Mouse (Mus musculus) embryonic stem cell, embryonic (primary cell): ENCODE data around the gene AC129217.1.

ENCODE experiments used
- CTCF ChIA-PET, 4 experiments: fragments of 300-600 bp in 2 of 4; fragments of 350-600 bp in 2 of 4; sonication (Branson Sonifier 250); formaldehyde crosslinking; loops; one replicate each; lab custom pipeline; 2022; ENCODE audit warnings: inconsistent platforms in 2 of 4; lab: Charles Lee
- POLR2A ChIA-PET, 4 experiments: fragments of 300-600 bp in 2 of 4; fragments of 350-600 bp in 2 of 4; sonication (Branson Sonifier 250); formaldehyde crosslinking; loops; one replicate each; lab custom pipeline; 2022; ENCODE audit warnings: antibody characterized with exemption in 4 of 4, inconsistent platforms in 1 of 4; lab: Charles Lee

Gene AC129217.1

DNA sequence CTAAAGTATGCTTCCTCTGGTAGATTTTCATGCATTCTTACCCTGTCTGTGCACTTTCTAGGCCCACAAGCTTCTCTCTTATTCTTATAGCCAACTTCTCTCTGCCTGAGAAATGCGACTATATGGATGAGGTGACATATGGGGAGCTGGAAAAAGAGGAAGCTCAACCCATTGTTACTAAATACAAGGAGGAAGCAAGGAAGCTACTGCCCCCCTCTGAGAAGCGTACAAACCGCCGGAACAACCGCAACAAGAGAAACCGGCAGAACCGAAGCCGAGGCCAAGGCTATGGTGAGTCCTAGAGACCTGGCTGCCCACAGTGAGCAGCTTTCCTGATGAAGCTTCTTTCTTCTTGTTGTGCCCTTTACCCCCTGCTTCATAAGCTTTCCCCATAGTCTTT is at the start of gene AC129217.1:
Gene AC129217.1, plus strand, starts transcription at position 114 of the 400 bp plus-strand sequence.
- POLR2A ChIA-PET = interaction anchor here (0.6 to 8.9 kb wide), 57 partner anchors 9 to 155 kb away, joined by 3 to 113 read pairs (median 5); partner anchors contain the start of genes Gng3 (in 4 of the 4), Hnrnpul2 (in 3 of the 4), Nxf1 (in 3 of the 4) and Slc3a2 (in 3 of the 4)
- CTCF ChIA-PET = interaction anchor here in 1 of 4 experiments (1.0 to 1.1 kb wide), 2 partner anchors 36 to 112 kb away, joined by 3 read pairs; no protein-coding TSS in a partner anchor

GRCm38 (mm10) chr19:8786008-8786781 is 43.4 kb upstream of the AC129217.1 start, which contains the start of gene Taf6l:
Gene Taf6l, minus strand, starts transcription at chr19:8786417.
- POLR2A ChIA-PET = interaction anchor here (0.6 to 27.6 kb wide), 129 partner anchors 6 to 1519 kb away, joined by 3 to 801 read pairs (median 5); partner anchors contain the start of genes Hnrnpul2 (in 4 of the 4), Tmem179b (in 4 of the 4), Zbtb3 (in 4 of the 4) and 1700092M07Rik (in 3 of the 4)
- CTCF ChIA-PET = interaction anchor here in 3 of 4 experiments (0.5 to 1.7 kb wide), 12 partner anchors 10 to 1368 kb away, joined by 3 to 11 read pairs (median 4); partner anchors contain the start of genes Ttc9c (in 1 of the 3) and Zbtb3 (in 1 of the 3)

- CTCF ChIA-PET = interaction anchor here in 2 of 4 experiments (0.6 to 1.2 kb wide), 2 partner anchors 15 to 70 kb away, joined by 3 read pairs; partner anchors contain the start of gene Tmem179b (in 1 of the 2)
- POLR2A ChIA-PET = interaction anchor here (0.6 to 27.6 kb wide), 44 partner anchors 4 to 229 kb away, joined by 3 to 801 read pairs (median 5); partner anchors contain the start of genes Tmem179b (in 3 of the 4), Zbtb3 (in 3 of the 4), Gng3 (in 2 of the 4) and Hnrnpul2 (in 2 of the 4)
Measured at GRCm38 (mm10) chr19:8788521-8788920, 41.1 kb upstream of the AC129217.1 start.

DNA sequence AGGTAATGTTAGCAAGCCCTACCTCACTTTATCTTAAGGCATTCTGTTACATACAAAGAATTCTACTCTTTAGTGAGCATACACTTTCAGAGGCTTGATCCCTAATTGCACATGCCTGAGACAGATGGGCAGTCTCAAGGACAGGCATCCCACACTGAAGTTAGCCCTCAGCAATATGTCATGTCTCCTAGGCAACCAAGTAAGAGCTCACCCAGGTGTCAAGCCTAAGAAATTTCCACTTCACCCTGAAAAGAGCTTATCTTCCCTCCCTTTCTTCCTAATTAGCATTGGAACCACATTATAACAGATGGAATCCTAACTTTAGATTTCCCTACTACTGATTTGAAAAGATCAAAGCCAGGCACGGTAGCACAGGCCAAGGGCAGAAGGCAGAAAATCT is 40.4 kb upstream of the AC129217.1 start:
- CTCF ChIA-PET = interaction anchor here in 1 of 4 experiments (1.2 kb wide), 1 partner anchor 71 kb away, joined by 3 read pairs; no protein-coding TSS in a partner anchor
- POLR2A ChIA-PET = interaction anchor here (0.6 to 27.6 kb wide), 32 partner anchors 3 to 1718 kb away, joined by 3 to 801 read pairs (median 6); partner anchors contain the start of genes Tmem179b (in 3 of the 4), Gng3 (in 2 of the 4), Hnrnpul2 (in 2 of the 4) and Nxf1 (in 2 of the 4)

DNA sequence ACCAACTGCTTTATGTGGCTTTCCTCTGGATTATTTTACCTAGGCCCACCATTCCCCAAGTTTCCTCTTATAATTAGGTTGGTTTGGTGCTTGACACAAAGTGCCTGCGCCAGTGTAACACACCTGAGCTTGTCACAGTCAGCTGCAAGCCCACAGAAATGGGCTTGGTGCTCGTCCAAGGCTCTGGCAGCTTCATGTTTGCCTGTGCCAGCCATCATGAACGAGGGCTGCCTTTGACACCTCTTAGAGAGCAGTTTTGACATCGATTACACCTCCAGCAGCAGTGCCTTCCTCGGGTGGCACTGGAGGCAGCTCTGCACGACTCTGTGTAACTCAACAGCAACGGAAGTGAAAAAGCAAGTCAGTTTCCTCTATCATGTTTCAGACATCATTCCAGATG is 39.4 kb upstream of the AC129217.1 start:
- CTCF ChIA-PET = interaction anchor here in 1 of 4 experiments (1.5 kb wide), 1 partner anchor 12 kb away, joined by 3 read pairs; the partner anchor contains the start of gene Zbtb3
- POLR2A ChIA-PET = interaction anchor here in 3 of 4 experiments (0.7 to 27.6 kb wide), 16 partner anchors 2 to 68 kb away, joined by 3 to 801 read pairs (median 6); partner anchors contain the start of genes Nxf1 (in 2 of the 3), Slc3a2 (in 2 of the 3), Tmem179b (in 2 of the 3) and Tmem223 (in 2 of the 3)

DNA sequence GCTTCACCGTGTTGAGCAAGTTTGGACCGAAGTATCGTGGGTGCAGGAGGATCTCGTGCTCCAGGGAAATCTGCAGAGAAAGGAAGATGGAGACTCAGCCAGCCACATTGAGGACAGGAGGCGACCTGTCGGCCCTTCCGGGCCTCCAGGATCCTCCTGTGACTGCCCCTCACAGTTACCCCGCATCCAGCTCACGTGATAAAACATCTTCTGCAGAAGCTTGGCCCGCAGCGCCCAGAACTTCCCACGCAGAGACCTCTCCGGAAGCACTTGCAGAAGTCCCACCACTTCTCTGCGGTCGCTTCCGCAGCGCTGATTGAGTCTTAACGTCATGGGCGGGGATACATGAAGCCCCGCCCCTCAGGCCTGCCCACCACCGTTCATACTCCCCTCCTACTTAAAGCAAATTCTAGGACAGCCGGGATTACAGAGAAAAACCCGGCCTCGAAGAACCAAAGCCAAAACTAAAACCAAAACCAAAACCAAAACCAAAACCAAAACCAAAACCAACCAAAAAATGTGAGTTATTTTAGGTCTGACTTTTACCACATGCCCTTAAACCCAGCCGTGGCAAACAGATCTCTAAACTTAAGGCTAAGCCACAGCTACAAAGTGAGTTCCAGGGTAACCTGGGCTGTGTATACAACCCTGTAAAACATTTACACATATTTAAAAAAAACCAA is 31.2 kb upstream of the AC129217.1 start, which contains the start of gene Polr2g:
Gene Polr2g, minus strand, starts transcription at position 314 of the 683 bp plus-strand sequence.
- ChIA-PET CTCF (interaction anchor here in 1 of 4 experiments (1.3 kb wide), 1 partner anchor 12 kb away, joined by 4 read pairs; the partner anchor contains the start of gene Taf6l), POLR2A (interaction anchor here (0.5 to 27.3 kb wide), 67 partner anchors 8 to 1404 kb away, joined by 3 to 801 read pairs (median 5); partner anchors contain the start of genes Taf6l (in 4 of the 4), 1810009A15Rik (in 3 of the 4), Gm49416 (in 3 of the 4) and Hnrnpul2 (in 3 of the 4))

DNA sequence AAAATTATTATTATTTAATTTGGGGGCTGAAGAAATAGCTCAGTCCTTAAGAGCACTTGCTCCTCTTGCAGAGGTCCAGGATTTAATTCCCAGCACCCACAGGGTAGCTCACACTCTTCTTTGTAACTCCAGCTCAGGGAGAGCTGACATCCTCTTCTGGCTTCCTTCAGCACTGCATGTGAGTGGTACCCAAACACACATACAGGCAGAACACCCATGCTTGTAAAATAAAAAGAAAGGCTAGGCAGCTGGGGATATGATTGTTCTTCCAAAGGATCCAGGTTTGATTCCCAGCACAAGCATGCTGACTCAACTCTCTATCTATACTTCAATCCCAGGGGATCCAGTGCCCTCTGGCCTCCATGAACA is 30.6 kb upstream of the AC129217.1 start:
- CTCF ChIA-PET = interaction anchor here in 2 of 4 experiments (0.6 to 1.3 kb wide), 3 partner anchors 12 to 58 kb away, joined by 3 to 4 read pairs (median 3); partner anchors contain the start of genes Stx5a (in 1 of the 2) and Taf6l (in 1 of the 2)

GRCm38 (mm10) chr19:8802130-8802821 is 27.3 kb upstream of the AC129217.1 start, which contains the start of gene Zbtb3:
Gene Zbtb3, plus strand, starts transcription at chr19:8802555.
- ChIA-PET CTCF (interaction anchor here in 2 of 4 experiments (0.6 to 1.6 kb wide), 8 partner anchors 12 to 1063 kb away, joined by 3 to 10 read pairs (median 4); partner anchors contain the start of genes Hnrnpul2 (in 1 of the 2), Taf6l (in 1 of the 2) and Ttc9c (in 1 of the 2)), POLR2A (interaction anchor here (0.5 to 27.3 kb wide), 113 partner anchors 4 to 1460 kb away, joined by 3 to 801 read pairs (median 5); partner anchors contain the start of genes 1810009A15Rik (in 4 of the 4), Gm49416 (in 4 of the 4), Slc3a2 (in 4 of the 4) and Nxf1 (in 3 of the 4))

More for the DNA sequence above, 30.6 kb upstream of the AC129217.1 start:
- POLR2A ChIA-PET = interaction anchor here (0.6 to 27.3 kb wide), 55 partner anchors 8 to 1403 kb away, joined by 3 to 801 read pairs (median 6); partner anchors contain the start of genes Taf6l (in 4 of the 4), 1810009A15Rik (in 3 of the 4), Gm49416 (in 3 of the 4) and Hnrnpul2 (in 3 of the 4)

DNA sequence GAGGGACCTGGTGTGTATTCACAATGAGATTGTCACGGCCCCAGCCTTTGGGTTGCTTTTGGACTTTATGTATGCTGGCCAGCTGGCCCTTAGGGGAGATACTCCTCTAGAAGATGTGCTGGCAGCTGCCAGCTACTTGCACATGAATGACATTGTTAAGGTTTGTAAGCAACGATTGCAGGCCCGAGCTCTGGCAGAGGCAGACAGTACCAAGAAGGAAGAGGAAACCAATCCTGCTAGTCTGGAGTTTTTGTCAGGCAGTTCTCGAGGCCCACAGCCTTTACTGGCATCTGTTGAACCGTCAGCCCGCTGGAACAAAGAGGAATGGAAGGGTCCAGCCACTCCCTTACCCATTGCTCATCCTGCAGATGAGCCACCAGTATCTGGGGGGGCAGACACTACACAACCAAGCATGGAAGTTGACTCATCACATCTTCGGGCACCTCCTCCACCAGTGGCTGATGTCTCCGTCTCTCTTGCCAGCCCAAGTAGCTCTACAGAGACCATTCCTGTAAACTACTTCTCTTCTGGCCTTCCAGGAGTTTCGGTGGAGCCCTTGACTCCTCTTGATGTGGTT is 26.3 kb upstream of the AC129217.1 start:
- POLR2A ChIA-PET = interaction anchor here (0.6 to 27.3 kb wide), 60 partner anchors 5 to 1328 kb away, joined by 3 to 801 read pairs (median 7); partner anchors contain the start of genes Gng3 (in 3 of the 4), Nxf1 (in 3 of the 4), Slc3a2 (in 3 of the 4) and Taf6l (in 3 of the 4)

GRCm38 (mm10) chr19:8803879-8804660 is 25.5 kb upstream of the AC129217.1 start:
- POLR2A ChIA-PET = interaction anchor here in 3 of 4 experiments (0.6 to 27.3 kb wide), 29 partner anchors 6 to 1328 kb away, joined by 3 to 801 read pairs (median 7); partner anchors contain the start of genes Taf6l (in 3 of the 3), Gng3 (in 2 of the 3), Hnrnpul2 (in 2 of the 3) and Slc3a2 (in 2 of the 3)
- CTCF ChIA-PET = interaction anchor here in 1 of 4 experiments (1.0 kb wide), 1 partner anchor 86 kb away, joined by 3 read pairs; no protein-coding TSS in a partner anchor

More for the DNA sequence above, 26.3 kb upstream of the AC129217.1 start:
- CTCF ChIA-PET = interaction anchor here in 1 of 4 experiments (1.0 to 1.6 kb wide), 2 partner anchors 16 to 85 kb away, joined by 4 to 10 read pairs; partner anchors contain the start of genes Hnrnpul2 and Ttc9c

DNA sequence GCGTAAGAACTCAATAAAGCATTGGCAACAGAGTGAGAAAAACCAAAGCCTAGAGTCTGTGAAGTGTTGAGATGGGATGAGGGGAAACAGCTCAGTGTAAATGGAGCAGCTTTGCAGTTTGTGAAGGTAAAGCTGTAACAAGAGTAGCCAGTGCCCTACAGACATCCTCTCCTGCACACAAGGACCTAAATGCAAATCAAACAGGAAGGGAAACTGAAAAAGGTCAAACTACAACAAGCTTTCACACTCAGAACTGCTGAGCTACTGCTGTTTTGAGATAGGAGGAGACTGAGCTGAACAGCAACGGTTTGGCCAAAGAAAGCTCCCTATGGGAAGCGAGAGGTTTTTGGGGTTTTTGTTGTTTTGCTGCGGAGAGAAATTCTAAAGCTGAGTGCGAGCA is 22.8 kb upstream of the AC129217.1 start:
- ChIA-PET CTCF (interaction anchor here in 1 of 4 experiments (0.8 kb wide), 1 partner anchor 32 kb away, joined by 3 read pairs; no protein-coding TSS in a partner anchor), POLR2A (interaction anchor here in 3 of 4 experiments (0.7 to 21.0 kb wide), 53 partner anchors 8 to 186 kb away, joined by 3 to 271 read pairs (median 4); partner anchors contain the start of genes Slc3a2 (in 3 of the 3), Ttc9c (in 3 of the 3), 1810009A15Rik (in 2 of the 3) and Eef1g (in 2 of the 3))

- ChIA-PET CTCF (interaction anchor here in 3 of 4 experiments (0.6 to 1.5 kb wide), 3 partner anchors 13 to 95 kb away, joined by 3 to 4 read pairs (median 4); partner anchors contain the start of gene Zbtb3 (in 1 of the 3)), POLR2A (interaction anchor here in 3 of 4 experiments (0.6 to 21.0 kb wide), 22 partner anchors 9 to 151 kb away, joined by 3 to 271 read pairs (median 4); partner anchors contain the start of genes Eef1g (in 2 of the 3), Slc3a2 (in 2 of the 3), Taf6l (in 2 of the 3) and 1810009A15Rik (in 1 of the 3))
Measured at GRCm38 (mm10) chr19:8815812-8816211, 13.8 kb upstream of the AC129217.1 start.

DNA sequence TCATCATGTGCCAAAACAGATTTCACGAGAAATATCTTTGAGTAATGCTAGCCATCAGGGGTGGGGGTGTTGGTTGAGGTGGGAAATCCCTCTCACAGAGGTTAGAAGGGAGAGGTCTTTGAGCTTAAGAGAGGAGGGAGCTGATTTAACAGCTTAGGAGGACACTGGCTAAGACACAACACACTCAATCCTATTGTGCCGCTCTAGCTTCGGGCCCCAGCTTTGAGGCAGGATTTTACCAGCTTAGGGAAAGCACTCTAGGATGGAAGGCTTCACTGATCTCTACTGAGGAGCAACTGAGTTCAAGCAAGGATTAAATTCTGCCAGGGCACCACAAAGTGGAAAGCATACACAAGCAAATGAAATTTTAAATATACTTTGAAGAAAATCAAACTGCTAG is 12.6 kb upstream of the AC129217.1 start:
- ChIA-PET CTCF (interaction anchor here in 1 of 4 experiments (1.5 kb wide), 1 partner anchor 15 kb away, joined by 4 read pairs; the partner anchor contains the start of gene Zbtb3), POLR2A (interaction anchor here in 3 of 4 experiments (0.7 to 21.0 kb wide), 25 partner anchors 9 to 158 kb away, joined by 3 to 271 read pairs (median 4); partner anchors contain the start of genes Nxf1 (in 2 of the 3), Taf6l (in 2 of the 3), Zbtb3 (in 2 of the 3) and 1810009A15Rik (in 1 of the 3))
